Mouse (Mus musculus): ENCODE data around the gene Actr5.

- TF ChIP-seq POLR2A (IDR thresholded peaks at IDR 0.05; ENCODE audit: low read depth, low read length) (peak; percentile 58), CTCF (IDR thresholded peaks at IDR 0.05; ENCODE audit: extremely low read depth, insufficient read length, insufficient replicate concordance, low read depth, low read length) (no peak)
Measured at GRCm38 (mm10) chr2:158667022-158667670, 42.5 kb downstream of the Actr5 start.
